Mouse (Mus musculus): ENCODE data around the gene Birc7. TPM values are rescaled to one million over a fixed set of nuclear protein-coding genes. Genes with fewer than 3 reads are reported as not detected.

Birc7 gene
- polyA plus RNA-seq, 1 experiment: 0.85 TPM

GRCm38 (mm10) chr2:180897857-180898256 lies 31.0 kb upstream of the Birc7 start:
- no peak overlapping the region for H3K4me3 ChIP-seq (ENCODE audit: low read depth, low read length)
- no peak overlapping the region for H3K27ac ChIP-seq (ENCODE audit: insufficient read depth, low read length)
- TF ChIP-seq CTCF (IDR thresholded peaks at IDR 0.05; ENCODE audit: low read depth, low read length): no peak
- no peak for TF ChIP-seq POLR2A (IDR thresholded peaks at IDR 0.05; ENCODE audit: insufficient read depth, low read length)
- TF ChIP-seq EP300 (IDR thresholded peaks at IDR 0.05; ENCODE audit: insufficient read depth, low read depth, low read length): no peak
- no peaks in the 10 kb centered on the region for H3K9me3 ChIP-seq (replicated peaks; ENCODE audit: control insufficient read depth, insufficient read depth, low read length, poor library complexity, severe bottlenecking)
- H3K4me1 ChIP-seq (ENCODE audit: control insufficient read depth, insufficient read depth, low read length): no peaks in the 10 kb centered on the region
- H3K9ac ChIP-seq (ENCODE audit: low read depth, poor library complexity, severe bottlenecking): no peak overlapping the region
- peaks cover 14% of the 10 kb centered on the region for H3K27me3 ChIP-seq (ENCODE audit: control insufficient read depth, insufficient read depth, low read length, poor library complexity, severe bottlenecking)
- H3K36me3 ChIP-seq (ENCODE audit: control insufficient read depth, insufficient read depth, low read length, poor library complexity, severe bottlenecking): no peaks in the 10 kb centered on the region

- H3K4me3 ChIP-seq (ENCODE audit: low read depth, low read length): no peak overlapping the region
- no peak for TF ChIP-seq EP300 (IDR thresholded peaks at IDR 0.05; ENCODE audit: insufficient read depth, low read depth, low read length)
- TF ChIP-seq CTCF (IDR thresholded peaks at IDR 0.05; ENCODE audit: low read depth, low read length): no peak
- no peak for TF ChIP-seq POLR2A (IDR thresholded peaks at IDR 0.05; ENCODE audit: insufficient read depth, low read length)
- peaks cover 2% of the 10 kb centered on the region for H3K4me1 ChIP-seq (ENCODE audit: control insufficient read depth, insufficient read depth, low read length)
- no peaks in the 10 kb centered on the region for H3K27me3 ChIP-seq (ENCODE audit: control insufficient read depth, insufficient read depth, low read length, poor library complexity, severe bottlenecking)
- no peak overlapping the region for H3K27ac ChIP-seq (ENCODE audit: insufficient read depth, low read length)
- H3K9ac ChIP-seq (ENCODE audit: low read depth, poor library complexity, severe bottlenecking): no peak overlapping the region
- peaks cover 12% of the 10 kb centered on the region for H3K36me3 ChIP-seq (ENCODE audit: control insufficient read depth, insufficient read depth, low read length, poor library complexity, severe bottlenecking)
- no peaks in the 10 kb centered on the region for H3K9me3 ChIP-seq (replicated peaks; ENCODE audit: control insufficient read depth, insufficient read depth, low read length, poor library complexity, severe bottlenecking)
Observed at GRCm38 (mm10) chr2:180902086-180902485, 26.7 kb upstream of the Birc7 start.

- Histone ChIP-seq H3K9me3 (replicated peaks; ENCODE audit: control insufficient read depth, insufficient read depth, low read length, poor library complexity, severe bottlenecking) (no peaks in the 10 kb centered on the region), H3K4me3 (ENCODE audit: low read depth, low read length) (no peak overlapping the region), H3K27ac (ENCODE audit: insufficient read depth, low read length) (no peak overlapping the region), H3K9ac (ENCODE audit: low read depth, poor library complexity, severe bottlenecking) (no peak overlapping the region), H3K36me3 (ENCODE audit: control insufficient read depth, insufficient read depth, low read length, poor library complexity, severe bottlenecking) (peaks cover 29% of the 10 kb centered on the region), H3K4me1 (ENCODE audit: control insufficient read depth, insufficient read depth, low read length) (peaks cover 2% of the 10 kb centered on the region), H3K27me3 (ENCODE audit: control insufficient read depth, insufficient read depth, low read length, poor library complexity, severe bottlenecking) (no peaks in the 10 kb centered on the region)
- no peak for TF ChIP-seq CTCF (IDR thresholded peaks at IDR 0.05; ENCODE audit: low read depth, low read length)
- no peak for TF ChIP-seq EP300 (IDR thresholded peaks at IDR 0.05; ENCODE audit: insufficient read depth, low read depth, low read length)
- TF ChIP-seq POLR2A (IDR thresholded peaks at IDR 0.05; ENCODE audit: insufficient read depth, low read length): no peak
Observed at GRCm38 (mm10) chr2:180904435-180905208, 24.2 kb upstream of the Birc7 start.

DNA sequence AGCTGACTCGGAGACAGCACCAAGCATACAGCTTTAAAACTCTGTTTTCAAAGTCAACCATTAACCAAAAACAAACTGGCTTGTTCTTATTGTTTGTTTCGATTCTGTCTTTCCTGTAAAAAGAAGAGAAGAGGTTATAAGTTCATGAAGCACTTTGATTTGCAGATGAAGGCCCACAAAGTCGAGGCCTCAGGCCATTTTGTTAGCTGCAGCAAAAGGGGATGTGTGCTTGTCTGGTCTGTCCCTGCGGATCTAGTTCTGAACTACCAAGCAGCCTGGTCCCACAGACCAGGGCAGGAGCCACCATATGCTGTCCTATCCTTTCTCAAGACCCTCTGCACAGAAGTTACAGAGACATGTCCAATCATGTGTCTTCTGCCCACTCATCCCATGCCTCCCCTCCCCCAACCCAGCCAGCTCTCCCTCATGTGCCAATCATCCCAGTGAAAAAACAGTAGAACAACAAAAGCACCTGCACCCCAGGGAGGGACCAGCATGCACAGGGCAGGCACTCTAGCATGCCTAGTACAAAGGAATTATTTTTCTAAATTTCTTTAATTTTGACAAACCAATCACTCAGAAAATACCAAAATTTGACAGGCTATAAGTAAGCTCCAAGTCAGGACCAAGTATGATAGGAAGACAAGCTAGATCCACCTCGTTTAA lies 23.1 kb upstream of the Birc7 start:
- peak overlapping the region; percentile 11 for H3K27ac ChIP-seq (ENCODE audit: insufficient read depth, low read length)
- peaks cover 2% of the 10 kb centered on the region for H3K4me1 ChIP-seq (ENCODE audit: control insufficient read depth, insufficient read depth, low read length)
- H3K4me3 ChIP-seq (ENCODE audit: low read depth, low read length): no peak overlapping the region
- H3K9ac ChIP-seq (ENCODE audit: low read depth, poor library complexity, severe bottlenecking): no peak overlapping the region
- H3K9me3 ChIP-seq (replicated peaks; ENCODE audit: control insufficient read depth, insufficient read depth, low read length, poor library complexity, severe bottlenecking): no peaks in the 10 kb centered on the region
- H3K27me3 ChIP-seq (ENCODE audit: control insufficient read depth, insufficient read depth, low read length, poor library complexity, severe bottlenecking): no peaks in the 10 kb centered on the region
- no peak for TF ChIP-seq EP300 (IDR thresholded peaks at IDR 0.05; ENCODE audit: insufficient read depth, low read depth, low read length)
- TF ChIP-seq CTCF (IDR thresholded peaks at IDR 0.05; ENCODE audit: low read depth, low read length): no peak
- no peak for TF ChIP-seq POLR2A (IDR thresholded peaks at IDR 0.05; ENCODE audit: insufficient read depth, low read length)
- peaks cover 37% of the 10 kb centered on the region for H3K36me3 ChIP-seq (ENCODE audit: control insufficient read depth, insufficient read depth, low read length, poor library complexity, severe bottlenecking)

DNA sequence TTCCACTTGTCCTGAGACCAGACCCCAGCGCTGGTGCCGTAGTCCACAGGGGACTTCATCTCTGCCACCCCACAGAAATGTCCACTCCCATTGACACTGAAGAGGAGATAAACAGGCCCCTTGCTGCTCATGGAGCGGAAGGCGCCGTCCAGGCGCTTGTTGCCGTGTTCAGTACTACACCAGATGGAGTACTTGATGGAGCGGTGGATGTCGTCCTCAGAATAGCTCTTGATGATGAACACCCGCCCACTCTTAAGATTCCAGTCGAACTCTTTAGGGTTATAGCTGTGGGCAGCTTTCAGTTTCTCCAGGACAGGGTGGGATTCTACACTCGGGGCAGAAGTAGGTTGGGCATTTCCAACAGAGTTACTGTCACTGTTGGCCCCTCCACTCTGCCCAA lies 17.9 kb upstream of the Birc7 start:
- TF ChIP-seq POLR2A (IDR thresholded peaks at IDR 0.05; ENCODE audit: insufficient read depth, low read length): no peak
- no peak for TF ChIP-seq CTCF (IDR thresholded peaks at IDR 0.05; ENCODE audit: low read depth, low read length)
- Histone ChIP-seq H3K27ac (ENCODE audit: insufficient read depth, low read length) (no peak overlapping the region), H3K9ac (ENCODE audit: low read depth, poor library complexity, severe bottlenecking) (no peak overlapping the region), H3K4me1 (ENCODE audit: control insufficient read depth, insufficient read depth, low read length) (no peaks in the 10 kb centered on the region), H3K36me3 (ENCODE audit: control insufficient read depth, insufficient read depth, low read length, poor library complexity, severe bottlenecking) (peaks cover 70% of the 10 kb centered on the region), H3K9me3 (replicated peaks; ENCODE audit: control insufficient read depth, insufficient read depth, low read length, poor library complexity, severe bottlenecking) (no peaks in the 10 kb centered on the region), H3K4me3 (ENCODE audit: low read depth, low read length) (no peak overlapping the region), H3K27me3 (ENCODE audit: control insufficient read depth, insufficient read depth, low read length, poor library complexity, severe bottlenecking) (no peaks in the 10 kb centered on the region)

DNA sequence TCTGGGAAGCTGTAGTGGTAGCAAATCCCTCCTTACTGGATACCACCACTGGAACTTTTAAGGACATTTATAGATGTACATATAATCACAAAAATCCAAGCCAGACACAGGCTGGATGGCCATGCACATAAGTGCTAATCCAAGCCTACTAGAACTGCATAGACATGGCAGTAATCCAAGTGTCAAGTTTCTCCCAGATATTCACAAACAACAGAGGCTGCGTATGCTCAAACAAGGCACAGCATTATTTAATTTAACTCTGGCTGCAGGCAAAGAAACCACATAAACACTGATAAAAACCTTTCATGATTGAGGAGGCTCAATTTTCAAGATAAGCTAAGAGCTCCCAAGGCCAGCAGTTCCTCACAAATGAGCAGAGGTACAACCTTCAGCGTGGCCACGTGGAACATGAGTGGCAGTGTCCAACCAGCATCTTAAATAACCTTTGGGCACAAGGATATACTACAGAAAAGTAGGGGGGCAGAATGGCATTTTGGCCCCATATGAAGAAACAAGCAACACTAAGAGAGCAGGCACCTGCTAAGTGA lies 12.9 kb upstream of the Birc7 start:
- Histone ChIP-seq H3K27ac (ENCODE audit: insufficient read depth, low read length) (no peak overlapping the region), H3K4me1 (ENCODE audit: control insufficient read depth, insufficient read depth, low read length) (no peaks in the 10 kb centered on the region), H3K27me3 (ENCODE audit: control insufficient read depth, insufficient read depth, low read length, poor library complexity, severe bottlenecking) (no peaks in the 10 kb centered on the region), H3K4me3 (ENCODE audit: low read depth, low read length) (no peak overlapping the region), H3K36me3 (ENCODE audit: control insufficient read depth, insufficient read depth, low read length, poor library complexity, severe bottlenecking) (peaks cover 70% of the 10 kb centered on the region), H3K9ac (ENCODE audit: low read depth, poor library complexity, severe bottlenecking) (no peak overlapping the region), H3K9me3 (replicated peaks; ENCODE audit: control insufficient read depth, insufficient read depth, low read length, poor library complexity, severe bottlenecking) (no peaks in the 10 kb centered on the region)
- no peak for TF ChIP-seq CTCF (IDR thresholded peaks at IDR 0.05; ENCODE audit: low read depth, low read length)
- no peak for TF ChIP-seq POLR2A (IDR thresholded peaks at IDR 0.05; ENCODE audit: insufficient read depth, low read length)
- no peak for TF ChIP-seq EP300 (IDR thresholded peaks at IDR 0.05; ENCODE audit: insufficient read depth, low read depth, low read length)

Measured in ES-Bruce4 (cell line).